Mouse (Mus musculus) stomach, postnatal 0 days (tissue): ENCODE data around the gene Syndig1. TPM values are rescaled to one million over a fixed set of nuclear protein-coding genes. Genes with fewer than 3 reads are reported as not detected.

ENCODE experiments used
- ATAC-seq: fragments of 200-750 bp; cut with Nextera tagmentation; 2 replicates; pipeline ENCODE4 v1.8.0; 2017; ENCODE audit not compliant: low FRiP score, low TSS enrichment
- DNase-seq: peaks from one replicate; pipeline ENCODE4 v3.0.0-alpha.2; 2016; ENCODE audit warnings: low spot score
- H3K27ac ChIP-seq: fragments of 300-500 bp; sonication (generic); replicated peaks from 2 replicates; pipeline ENCODE4 v1.5.1; 2014; ENCODE audit warnings: mild to moderate bottlenecking, control low read depth
- H3K27me3 ChIP-seq: fragments of 300-500 bp; sonication (generic); 2 replicates; pipeline ENCODE4 v1.6.1; 2014; ENCODE audit warnings: low read length; ENCODE audit not compliant: control insufficient read depth, insufficient read depth
- H3K36me3 ChIP-seq: fragments of 300-500 bp; sonication (generic); 2 replicates; pipeline ENCODE4 v1.6.1; 2014; ENCODE audit warnings: low read length, mixed read lengths; ENCODE audit not compliant: control insufficient read depth, insufficient read depth
- H3K4me1 ChIP-seq: fragments of 300-500 bp; sonication (generic); replicated peaks from 2 replicates; pipeline ENCODE4 v1.6.1; 2014; ENCODE audit warnings: antibody characterized with exemption; ENCODE audit not compliant: control insufficient read depth, insufficient read depth
- H3K4me2 ChIP-seq: fragments of 300-500 bp; sonication (generic); replicated peaks from 2 replicates; pipeline ENCODE4 v1.6.1; 2014; ENCODE audit warnings: low read depth, mild to moderate bottlenecking, control low read depth, moderate library complexity
- H3K4me3 ChIP-seq: fragments of 300-500 bp; sonication (generic); 2 replicates; pipeline ENCODE4 v1.5.1; 2014; ENCODE audit warnings: low read depth, low read length, control low read depth
- H3K9ac ChIP-seq: fragments of 300-500 bp; sonication (generic); 2 replicates; pipeline ENCODE4 v1.6.1; 2014; ENCODE audit warnings: mild to moderate bottlenecking, low read length, control low read depth, mixed read lengths
- H3K9me3 ChIP-seq: fragments of 300-500 bp; sonication (generic); 2 replicates; pipeline ENCODE4 v1.6.1; 2016; ENCODE audit warnings: low read length; ENCODE audit not compliant: control insufficient read depth
- CTCF ChIP-seq: IDR thresholded peaks from 2 replicates; pipeline ENCODE4 v1.5.1; 2016; ENCODE audit warnings: antibody characterized with exemption, low read depth, mild to moderate bottlenecking, moderate library complexity
- EP300 ChIP-seq: optimal IDR thresholded peaks from 2 replicates; pipeline ENCODE3; 2016; ENCODE audit warnings: antibody characterized with exemption
- WGBS: fragments of 180-500 bp; shearing (Covaris S2); extraction: QIAGEN DNeasy Blood & Tissue Kit; methylation state at CpG from one replicate; pipeline ENCODE4 v1.1.7; 2014; 5-methylcytosine and 5-hydroxymethylcytosine counted together
- polyA plus RNA-seq: library from polyadenylated mRNA; unstranded; fragments of >200 nt; fragmentation: Nextera tagmentation; extraction: Ambion mirVana; gene quantifications from 2 replicates; pipeline ENCODE4 v1.2.1, GENCODE M21; 2015

Syndig1 gene
- polyA plus RNA-seq, 1 experiment from 2014 or later: 7.2 TPM

- 23% methylated on average over 5 of the region's 5 CpGs for WGBS
- Histone ChIP-seq H3K27ac (no peak overlapping the region), H3K4me3 (no peak overlapping the region), H3K9ac (no peak overlapping the region), H3K27me3 (no peaks in the 10 kb centered on the region; the same call in 1 of the 2 replicates), H3K4me1 (no peaks in the 10 kb centered on the region), H3K4me2 (no peak overlapping the region), H3K9me3 (no peaks in the 10 kb centered on the region), H3K36me3 (no peaks in the 10 kb centered on the region)
- TF ChIP-seq EP300 (no peak), CTCF (no peak)
- no peak for DNase-seq
- no peak for ATAC-seq
Observed at GRCm38 (mm10) chr2:149832301-149832700, 3.3 kb downstream of the Syndig1 start.

DNA sequence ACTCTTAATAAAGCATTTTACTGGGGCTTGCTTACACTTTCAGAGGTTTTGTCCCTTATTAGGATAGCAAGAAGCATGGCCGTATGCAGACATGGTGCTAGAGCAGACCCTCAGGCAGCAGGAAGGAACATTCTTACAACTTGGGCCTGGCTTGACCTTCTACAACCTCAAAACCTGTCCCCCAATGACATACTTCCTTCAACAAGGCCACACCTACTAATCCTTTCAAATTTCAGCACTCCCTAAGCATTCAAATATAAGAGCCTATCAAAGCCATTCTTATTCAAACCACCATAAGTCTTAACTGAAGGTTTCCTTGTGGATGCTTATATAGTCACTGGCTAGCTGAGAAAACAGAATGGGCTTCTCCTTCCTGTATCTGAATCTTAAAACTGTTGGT lies 6.1 kb downstream of the Syndig1 start:
- H3K4me2 ChIP-seq: no peak overlapping the region
- H3K27ac ChIP-seq: no peak overlapping the region
- no peak overlapping the region for H3K9ac ChIP-seq
- H3K36me3 ChIP-seq: no peaks in the 10 kb centered on the region
- H3K4me3 ChIP-seq: no peak overlapping the region
- DNase-seq (no peak), ATAC-seq (no peak)
- no peak for TF ChIP-seq EP300
- no peak for TF ChIP-seq CTCF
- H3K9me3 ChIP-seq: no peaks in the 10 kb centered on the region
- WGBS: 93% methylated on average over 1 of the region's 1 CpGs
- H3K27me3 ChIP-seq: no peaks in the 10 kb centered on the region; the same call in 1 of the 2 replicates
- H3K4me1 ChIP-seq: no peaks in the 10 kb centered on the region

DNA sequence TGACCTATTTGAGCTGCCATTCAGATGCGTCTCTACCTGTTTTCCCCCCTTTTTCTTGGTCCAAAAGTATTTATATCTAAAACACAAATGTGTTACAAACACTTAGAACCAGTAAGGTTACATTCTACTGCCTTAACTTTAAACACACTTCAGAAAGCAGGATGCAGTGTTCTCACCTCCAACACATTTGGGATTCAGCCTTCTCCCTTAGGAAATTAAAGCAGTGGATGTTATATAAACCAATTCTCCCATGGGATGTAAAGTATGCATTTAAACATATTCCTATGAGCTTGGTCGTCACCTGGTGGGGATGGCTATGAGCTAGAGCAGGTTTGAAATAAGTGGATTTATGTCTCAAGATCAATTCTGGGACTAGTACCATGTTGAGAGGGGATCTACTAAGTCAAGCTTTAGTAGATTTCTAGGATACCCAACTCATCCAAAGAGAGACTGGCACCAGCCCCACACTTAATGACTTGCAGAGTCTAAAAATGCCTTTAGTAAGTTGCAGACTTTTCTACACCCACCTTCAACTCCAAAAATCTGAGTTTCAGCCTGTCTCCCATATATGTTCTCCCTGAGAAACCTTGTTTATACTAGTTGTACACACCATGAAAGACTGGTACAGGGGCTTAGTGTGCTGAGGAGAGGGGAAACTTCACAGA lies 7.6 kb downstream of the Syndig1 start:
- no peak for TF ChIP-seq CTCF
- no peak overlapping the region for H3K4me2 ChIP-seq
- 68% methylated on average over 2 of the region's 2 CpGs for WGBS
- no peaks in the 10 kb centered on the region for H3K36me3 ChIP-seq
- ATAC-seq (no peak), DNase-seq (no peak)
- no peaks in the 10 kb centered on the region; the same call in 1 of the 2 replicates for H3K27me3 ChIP-seq
- no peak overlapping the region for H3K27ac ChIP-seq
- no peak overlapping the region for H3K4me3 ChIP-seq
- no peaks in the 10 kb centered on the region for H3K9me3 ChIP-seq
- no peaks in the 10 kb centered on the region for H3K4me1 ChIP-seq
- no peak overlapping the region for H3K9ac ChIP-seq

- Histone ChIP-seq H3K4me3 (no peak overlapping the region), H3K9ac (no peak overlapping the region), H3K4me2 (no peak overlapping the region), H3K9me3 (no peaks in the 10 kb centered on the region), H3K4me1 (no peaks in the 10 kb centered on the region), H3K27me3 (no peaks in the 10 kb centered on the region), H3K27ac (no peak overlapping the region), H3K36me3 (no peaks in the 10 kb centered on the region)
- TF ChIP-seq EP300 (no peak), CTCF (no peak)
- no peak for ATAC-seq
- WGBS: 76% methylated on average over 2 of the region's 2 CpGs
- no peak for DNase-seq
Observed at GRCm38 (mm10) chr2:149839666-149840065, 10.7 kb downstream of the Syndig1 start.

GRCm38 (mm10) chr2:149844575-149844974 lies 15.6 kb downstream of the Syndig1 start:
- no peaks in the 10 kb centered on the region for H3K27me3 ChIP-seq
- no peaks in the 10 kb centered on the region for H3K36me3 ChIP-seq
- no peak overlapping the region for H3K27ac ChIP-seq
- H3K4me1 ChIP-seq: no peaks in the 10 kb centered on the region
- H3K4me2 ChIP-seq: no peak overlapping the region
- H3K9ac ChIP-seq: no peak overlapping the region
- DNase-seq: no peak
- H3K4me3 ChIP-seq: no peak overlapping the region
- no peaks in the 10 kb centered on the region for H3K9me3 ChIP-seq
- ATAC-seq: no peak
- 76% methylated on average over 2 of the region's 2 CpGs for WGBS
- no peak for TF ChIP-seq EP300
- no peak for TF ChIP-seq CTCF

GRCm38 (mm10) chr2:149848778-149849177 lies 19.8 kb downstream of the Syndig1 start:
- Histone ChIP-seq H3K4me1 (no peaks in the 10 kb centered on the region), H3K27ac (no peak overlapping the region), H3K4me3 (no peak overlapping the region), H3K36me3 (no peaks in the 10 kb centered on the region), H3K9me3 (no peaks in the 10 kb centered on the region), H3K4me2 (no peak overlapping the region), H3K27me3 (no peaks in the 10 kb centered on the region), H3K9ac (no peak overlapping the region)
- ATAC-seq (no peak), DNase-seq (no peak)
- TF ChIP-seq CTCF: no peak
- TF ChIP-seq EP300: no peak
- WGBS: 39% methylated on average over 4 of the region's 4 CpGs
